Mouse (Mus musculus) mouse trophoblast stem cell (cell line): ENCODE measurements at regions not wholly inside any gene's neighbourhood (a gene's known extent, or its start where the extent isn't known, plus 50 kb on each side); places are given as distances from the start of the nearest gene placed in this dataset.

Experiments used
- in situ Hi-C, 2 experiments: fragments of 300-500 bp; cut with MseI, MboI; formaldehyde crosslinking; loops; 2 replicates in 1 of 2; 3 replicates in 1 of 2; pipeline ENCODE4 v1.15.1; 2025

DNA sequence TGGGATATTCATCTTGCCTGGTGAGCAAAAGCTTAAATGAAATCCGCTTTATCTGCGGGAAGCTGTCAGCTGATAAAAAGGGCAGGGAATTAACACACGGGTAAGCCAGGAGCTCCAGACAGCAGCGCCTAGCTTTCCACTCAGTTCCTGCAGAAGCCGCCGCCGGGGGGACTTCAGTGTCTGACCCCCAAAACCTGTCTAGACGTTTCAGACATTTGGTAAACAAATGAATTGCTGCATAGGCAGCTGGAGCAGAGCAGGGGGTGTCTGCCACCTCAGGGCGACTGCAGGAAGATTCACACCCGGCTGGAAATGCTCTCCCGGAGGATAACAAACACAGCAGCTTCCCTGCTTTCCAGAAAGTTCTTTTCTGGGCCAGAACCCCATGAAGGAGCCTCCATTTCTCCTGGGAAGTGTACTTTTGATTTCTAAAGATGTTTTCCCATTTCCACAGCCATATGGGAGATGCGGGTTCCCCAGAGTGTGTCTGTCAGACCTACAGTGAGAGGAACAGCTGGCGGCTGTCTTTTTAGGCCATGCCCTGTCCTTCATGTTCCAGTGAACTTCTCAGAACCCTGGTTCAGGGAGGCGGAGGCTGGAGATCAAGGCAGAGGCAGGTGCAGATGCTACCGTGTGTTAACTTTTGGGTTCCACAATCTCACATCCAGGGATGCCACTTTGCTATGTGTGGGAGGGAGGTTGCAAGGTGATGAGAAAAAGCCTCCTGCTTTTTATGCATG, 58.7 kb upstream of the Pmepa1 start:
- in situ Hi-C loops, result no loop called here

DNA sequence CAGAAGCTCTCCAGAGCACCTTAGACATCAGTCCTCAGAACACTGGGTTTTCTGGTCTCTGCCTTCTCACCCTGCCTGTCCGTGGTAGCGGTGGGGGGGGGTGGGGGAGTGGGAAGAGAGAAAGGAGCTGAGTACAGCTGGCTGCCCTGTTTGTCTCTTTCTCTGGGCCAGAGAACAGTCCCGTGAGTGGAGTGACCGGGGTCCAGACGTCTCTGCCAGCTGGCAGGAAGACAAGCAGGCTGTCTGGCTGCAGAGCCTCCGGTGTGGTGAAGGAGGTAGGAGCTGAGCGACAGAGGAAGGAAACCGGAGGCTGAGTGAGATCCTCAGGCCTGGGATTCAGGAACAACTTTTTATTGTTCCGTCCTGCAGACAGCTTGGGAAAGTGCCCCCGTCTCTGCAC, 59.5 kb upstream of the Pmepa1 start:
- in situ Hi-C loops, result no loop called here

DNA sequence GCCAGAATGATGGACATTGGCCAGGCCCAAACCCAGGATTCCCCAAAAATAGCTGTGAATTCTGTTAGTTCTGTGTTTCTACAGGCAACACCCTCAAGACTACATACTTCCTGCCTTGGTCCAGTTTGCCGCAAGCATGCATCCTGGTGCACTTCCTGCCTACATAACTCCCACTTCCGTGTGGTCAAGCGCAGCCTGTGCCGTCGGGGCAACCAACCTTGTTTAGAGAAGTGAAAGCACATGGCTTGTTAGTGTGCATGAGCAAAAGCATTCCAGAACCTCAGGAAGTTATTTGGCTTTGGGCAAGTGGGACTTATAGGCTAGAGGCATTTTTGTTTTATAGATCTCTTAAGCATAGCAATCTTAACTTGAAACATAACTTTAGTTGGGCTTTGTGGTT, 61.3 kb upstream of the Pmepa1 start:
- in situ Hi-C loops, result no loop called here

DNA sequence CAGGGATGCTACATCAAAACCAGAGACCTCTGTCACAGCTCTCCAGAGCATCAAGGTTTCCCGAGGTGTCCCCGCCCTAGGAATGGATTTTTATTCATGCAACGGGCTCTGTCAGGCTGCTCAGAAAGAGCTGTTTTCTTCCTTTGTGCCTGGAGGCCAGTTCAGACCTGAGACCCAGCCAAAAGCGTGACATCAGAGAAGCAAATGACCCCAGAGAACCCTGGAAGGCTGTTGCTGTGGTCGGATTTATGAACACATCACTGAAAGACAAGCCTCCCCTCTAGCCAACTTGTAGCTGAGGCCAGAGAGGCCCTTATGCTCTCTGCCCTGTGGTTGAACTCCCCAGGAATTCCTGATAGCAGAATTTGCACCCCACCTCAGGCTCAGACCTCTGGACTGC, 62.3 kb upstream of the Pmepa1 start:
- in situ Hi-C loops, result no loop called here

DNA sequence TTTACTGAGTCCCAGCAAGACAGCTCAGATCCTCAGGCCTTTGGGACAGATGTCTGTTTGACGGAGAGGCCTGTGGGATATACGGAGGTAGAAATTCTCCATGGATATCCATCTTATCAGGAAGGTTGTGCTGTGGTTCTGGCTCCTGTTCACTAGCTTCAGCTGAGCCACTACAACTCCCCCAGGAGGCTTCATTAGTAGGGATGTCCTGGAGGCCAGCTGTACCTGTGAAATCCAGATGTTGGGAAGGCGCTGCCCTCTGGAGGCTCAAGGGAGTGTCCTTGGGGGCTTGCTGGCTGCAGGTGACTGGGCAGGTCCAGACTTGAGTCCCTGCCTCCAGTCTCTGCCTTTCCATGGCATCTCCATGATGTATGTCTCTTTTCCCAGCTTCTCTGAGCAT, 62.9 kb upstream of the Pmepa1 start:
- in situ Hi-C loops, result no loop called here

DNA sequence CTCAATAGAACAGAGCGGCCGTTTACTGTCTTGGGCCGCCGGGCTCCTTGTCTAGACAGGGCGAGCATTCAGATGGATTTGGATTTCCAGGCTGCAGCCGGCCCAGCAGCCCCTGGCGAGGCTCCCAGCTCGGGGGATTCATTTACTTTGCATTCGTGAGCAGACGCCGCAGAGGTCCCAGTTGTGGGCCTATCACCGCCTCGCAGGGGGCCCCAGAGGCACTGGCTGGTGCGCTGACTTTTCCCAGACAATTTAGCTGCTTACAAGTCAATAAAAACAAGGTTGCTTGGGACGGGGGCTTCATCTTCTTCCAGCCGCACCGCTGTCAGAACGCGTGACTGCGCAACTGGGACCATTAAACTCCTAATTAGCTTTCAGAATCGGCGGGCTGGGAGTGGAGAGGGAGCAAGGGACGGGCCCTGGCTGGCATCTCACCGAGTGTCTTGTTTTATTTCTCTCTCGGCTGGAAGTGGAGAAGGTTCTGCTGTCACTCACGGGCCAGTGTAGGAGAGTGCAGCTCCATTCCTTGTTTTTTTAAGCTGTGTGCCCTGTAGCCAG, 63.8 kb upstream of the Pmepa1 start:
- in situ Hi-C loops, result no loop called here

DNA sequence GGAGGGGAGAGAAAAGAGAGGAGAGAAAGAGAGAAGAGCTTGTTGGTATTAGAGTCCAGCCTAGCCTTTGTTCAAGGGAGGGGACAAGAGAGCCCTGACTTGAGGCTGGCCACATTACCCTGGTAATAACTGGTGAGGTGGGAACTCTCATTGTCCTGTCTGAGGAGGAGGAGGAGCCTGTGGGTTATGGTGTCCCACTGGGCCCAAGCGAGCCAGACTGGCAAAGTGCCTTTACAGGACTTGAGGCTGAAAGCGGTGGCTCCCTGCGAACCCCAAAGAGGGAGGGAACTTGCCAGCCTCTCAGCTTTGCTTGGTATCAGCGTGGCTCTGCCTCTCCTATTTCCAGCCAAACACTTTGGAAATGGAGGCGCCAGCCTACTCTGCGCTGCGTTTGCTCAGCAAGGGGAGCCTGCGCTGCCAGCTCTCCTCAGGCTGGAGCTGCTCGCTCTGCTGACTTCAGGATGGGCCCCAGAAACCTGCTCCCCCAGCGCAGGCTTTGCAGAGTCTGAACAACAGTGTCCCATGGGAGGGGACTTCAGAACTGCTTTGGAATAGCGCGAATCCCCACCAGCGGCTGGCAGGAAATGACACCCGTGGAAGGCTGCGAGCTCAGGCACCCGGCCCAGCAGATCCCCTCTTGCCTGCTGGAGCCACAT, 66.4 kb upstream of the Pmepa1 start:
- in situ Hi-C loops, result no loop called here

DNA sequence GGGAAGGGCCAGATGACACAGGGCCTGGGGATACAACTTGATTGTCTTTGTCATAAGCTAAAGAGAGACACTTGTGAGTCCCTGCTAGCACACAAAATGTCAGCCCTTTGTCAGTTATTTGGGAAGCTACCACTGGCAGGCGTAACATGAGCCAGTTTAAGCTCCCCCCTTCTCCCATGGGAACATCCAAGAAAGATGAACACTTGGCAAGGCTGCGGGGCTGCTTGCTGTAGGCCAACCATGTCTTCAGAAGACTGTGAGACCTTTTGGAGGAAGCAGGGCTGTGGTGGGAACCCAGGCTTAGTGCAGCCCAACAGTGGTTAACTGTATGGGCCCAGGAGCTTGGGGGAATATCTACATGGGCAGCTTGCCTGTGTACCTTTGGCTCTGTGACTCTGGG, 67.3 kb upstream of the Pmepa1 start:
- in situ Hi-C loops, result no loop called here

DNA sequence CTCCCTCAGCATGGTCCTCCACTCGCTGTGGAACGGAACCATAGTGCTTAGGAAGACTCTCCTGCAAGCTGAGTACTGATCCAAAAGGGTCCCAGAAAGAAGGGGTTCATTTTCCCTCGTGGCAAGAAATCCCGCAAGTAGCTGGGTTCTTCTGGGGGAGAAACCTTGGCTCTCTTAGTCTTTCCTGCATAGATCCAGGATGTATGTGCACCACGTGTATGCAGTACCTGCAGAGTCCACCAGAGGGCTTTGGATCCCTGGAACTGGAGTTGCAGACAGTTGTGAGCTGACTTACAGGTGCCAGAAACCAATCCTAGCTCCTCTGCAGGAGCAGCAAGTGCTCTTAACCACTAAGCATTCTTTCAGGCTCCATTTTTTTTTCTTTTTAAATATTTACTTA, 67.9 kb upstream of the Pmepa1 start:
- in situ Hi-C loops, result no loop called here

DNA sequence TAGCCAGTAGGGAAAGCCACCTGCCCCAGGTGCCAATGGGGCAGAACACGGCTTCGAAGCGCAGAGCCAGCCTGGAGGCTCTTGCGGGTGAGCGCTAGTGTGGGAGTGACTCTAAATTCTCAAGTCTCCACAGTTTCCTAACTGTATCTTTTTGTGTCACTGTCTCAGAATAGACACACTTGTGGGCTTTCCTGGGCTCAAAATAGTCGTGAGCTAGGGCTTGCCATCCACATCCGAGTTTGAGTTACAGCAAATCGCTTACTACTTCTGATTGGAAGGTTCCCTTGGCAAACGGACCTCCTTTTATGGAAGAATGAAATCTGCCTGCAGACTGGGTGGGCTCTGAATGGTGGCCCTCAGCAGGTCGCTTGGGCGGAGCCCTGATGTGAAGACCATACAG, 71.0 kb upstream of the Pmepa1 start:
- in situ Hi-C loops, result no loop called here

DNA sequence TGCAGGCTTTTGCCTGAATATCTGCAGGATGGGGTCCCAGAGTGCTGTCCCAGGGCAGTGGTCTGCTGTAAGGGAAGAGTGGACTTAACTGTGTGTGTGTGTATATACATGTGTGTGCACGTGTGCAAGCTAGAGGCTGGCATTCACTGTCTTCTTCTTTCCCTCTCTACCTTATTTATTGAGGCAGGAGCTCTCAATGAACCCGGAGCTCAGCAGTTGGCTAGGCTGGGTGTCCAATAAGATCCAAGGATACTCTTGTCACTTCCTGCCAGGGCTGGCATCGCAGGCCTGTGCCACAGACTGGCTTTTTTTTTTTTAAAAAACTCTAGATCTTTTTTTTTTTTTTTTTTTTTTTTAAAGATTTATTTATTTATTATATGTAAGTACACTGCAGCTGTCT, 72.4 kb upstream of the Pmepa1 start:
- in situ Hi-C loops, result no loop called here

DNA sequence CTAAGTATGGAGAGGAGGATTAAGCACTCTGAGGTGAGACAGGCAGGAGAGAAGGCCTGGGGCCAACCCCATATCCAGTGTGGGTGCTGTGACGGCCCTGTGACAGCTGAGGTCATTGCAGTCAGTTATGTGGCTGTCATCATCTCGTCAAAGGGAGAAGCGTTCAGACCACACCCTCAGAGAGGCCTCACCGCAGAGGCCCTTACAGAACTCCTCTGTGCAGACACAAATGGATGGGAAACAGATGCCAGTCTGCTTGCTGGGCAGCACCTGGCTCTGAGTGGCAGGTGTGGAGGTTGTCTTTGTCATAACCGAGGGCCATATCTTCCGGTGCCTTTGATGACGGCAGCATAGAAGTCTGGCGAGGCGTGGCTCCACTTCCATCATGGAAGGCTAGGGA, 73.2 kb upstream of the Pmepa1 start:
- in situ Hi-C loops, result no loop called here

DNA sequence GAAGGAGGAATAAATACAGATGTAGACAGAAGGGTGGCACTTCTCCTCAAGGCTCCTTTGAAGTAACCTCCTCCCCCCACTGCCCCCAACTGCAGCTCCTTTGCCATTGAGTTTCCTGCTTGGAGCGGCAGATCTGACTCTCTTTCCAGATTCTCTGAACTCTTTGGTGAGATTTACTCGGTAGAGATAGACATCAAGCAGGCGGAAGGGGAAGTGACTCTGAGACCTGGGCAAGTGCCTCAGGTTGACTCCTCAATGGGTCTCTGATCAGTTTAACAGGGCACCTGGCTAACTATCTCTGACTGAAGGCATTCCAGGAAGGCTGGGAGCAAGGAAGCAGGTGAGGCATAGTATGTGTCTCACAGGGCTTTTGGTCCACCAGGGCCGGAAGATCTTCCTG, 73.6 kb upstream of the Pmepa1 start:
- in situ Hi-C loops, result no loop called here

DNA sequence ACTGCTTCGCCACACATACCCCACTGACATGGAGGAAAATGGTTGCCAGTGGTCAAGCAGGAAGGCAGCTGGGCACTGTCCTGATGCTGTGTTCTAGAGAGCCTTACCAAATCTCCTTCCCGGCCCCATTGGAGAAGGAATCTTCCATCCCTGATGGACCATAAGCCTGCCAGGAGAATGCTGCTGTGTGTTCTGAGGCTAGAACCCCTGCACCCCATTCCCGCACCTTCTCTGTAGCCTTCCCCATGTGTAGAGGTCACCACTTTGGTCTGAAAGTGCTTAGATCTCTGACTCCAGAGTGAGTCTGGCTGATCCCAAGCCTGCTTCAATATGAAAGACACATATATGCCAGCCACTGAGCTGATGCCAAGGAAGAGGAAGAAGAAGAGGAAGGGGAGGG, 74.1 kb upstream of the Pmepa1 start:
- in situ Hi-C loops, result no loop called here

DNA sequence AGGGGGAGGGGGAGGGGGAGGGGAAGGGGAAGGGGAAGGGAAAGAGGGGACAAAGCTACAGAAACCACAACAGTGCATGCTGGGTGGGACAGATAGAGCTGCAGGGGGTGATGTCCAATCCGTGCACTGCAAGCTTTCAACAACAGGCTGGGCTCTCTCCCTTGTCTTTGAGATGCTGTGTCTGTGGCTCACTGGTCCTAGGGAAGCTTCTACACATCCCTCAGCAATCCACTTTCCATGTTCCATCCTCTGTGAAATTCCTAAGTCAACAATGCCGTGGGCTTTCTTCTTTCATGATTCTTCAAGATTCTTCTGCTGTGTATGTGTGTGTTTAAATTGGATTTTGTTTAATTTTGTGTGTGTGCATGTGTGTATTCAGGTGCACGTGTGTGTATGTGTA, 74.5 kb upstream of the Pmepa1 start:
- in situ Hi-C loops, result no loop called here

DNA sequence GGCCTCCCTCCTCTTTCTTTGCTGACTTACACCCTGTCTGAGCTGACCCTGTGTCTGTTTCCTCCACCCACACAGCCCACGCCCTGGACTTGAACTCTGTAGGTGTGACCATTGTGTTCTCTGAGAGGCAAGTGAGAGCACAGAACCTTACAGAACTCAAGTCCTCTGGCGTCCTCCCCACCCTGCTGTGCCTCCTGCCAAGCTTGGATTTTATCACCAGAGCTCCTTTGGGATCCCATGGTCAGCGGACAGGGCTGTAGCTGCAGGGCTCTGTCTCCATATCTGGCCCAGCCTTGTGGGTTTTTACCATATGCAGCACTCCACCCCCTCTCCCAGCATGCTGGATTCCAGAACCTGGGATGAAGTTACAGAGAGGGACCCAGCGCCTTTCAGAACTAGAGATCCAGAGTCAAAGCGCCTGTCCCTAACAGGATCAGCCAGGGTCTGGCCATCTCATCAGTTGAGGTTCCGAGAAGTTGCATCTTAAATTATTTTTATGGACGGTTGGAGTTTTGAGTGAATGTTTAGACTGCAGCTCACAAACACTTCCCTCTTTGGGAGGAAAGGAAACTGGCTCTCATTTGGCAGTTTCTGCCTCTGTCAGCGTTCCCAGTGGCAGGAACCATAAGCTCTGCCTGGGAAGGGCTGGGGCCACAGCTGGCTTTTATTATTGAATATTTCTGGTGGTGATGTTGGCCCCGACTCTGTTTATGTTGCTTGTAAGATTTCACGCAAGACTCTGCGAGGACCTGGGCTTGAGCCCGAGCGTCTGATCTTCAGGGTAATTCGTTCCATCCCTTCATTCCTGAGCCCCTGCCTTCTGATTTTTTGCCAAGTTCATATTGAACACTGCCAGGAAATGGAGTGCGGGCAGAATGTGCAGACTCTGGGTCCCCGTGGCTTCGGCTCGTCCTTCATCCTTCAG, 75.8 kb upstream of the Pmepa1 start:
- in situ Hi-C loops, result no loop called here

DNA sequence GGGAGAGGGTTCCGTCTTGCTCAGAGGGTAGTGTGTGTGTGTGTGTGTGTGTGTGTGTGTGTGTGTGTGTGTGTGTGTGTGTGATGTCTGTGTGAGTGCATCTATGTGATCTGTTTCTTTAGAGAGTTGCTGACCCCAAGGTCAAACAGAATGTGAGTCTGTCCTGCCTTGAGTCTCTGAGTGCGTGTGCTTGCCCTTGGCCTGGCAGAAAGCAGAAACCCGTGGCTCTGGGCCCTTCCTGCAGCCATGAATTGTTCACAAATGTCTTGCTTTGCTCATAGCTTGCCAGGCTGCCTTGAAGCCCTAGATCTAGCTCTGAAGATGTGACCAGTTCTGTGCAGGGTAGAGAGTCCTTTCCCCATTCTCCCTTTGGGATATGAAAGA, 76.4 kb upstream of the Pmepa1 start:
- in situ Hi-C loops, result no loop called here

DNA sequence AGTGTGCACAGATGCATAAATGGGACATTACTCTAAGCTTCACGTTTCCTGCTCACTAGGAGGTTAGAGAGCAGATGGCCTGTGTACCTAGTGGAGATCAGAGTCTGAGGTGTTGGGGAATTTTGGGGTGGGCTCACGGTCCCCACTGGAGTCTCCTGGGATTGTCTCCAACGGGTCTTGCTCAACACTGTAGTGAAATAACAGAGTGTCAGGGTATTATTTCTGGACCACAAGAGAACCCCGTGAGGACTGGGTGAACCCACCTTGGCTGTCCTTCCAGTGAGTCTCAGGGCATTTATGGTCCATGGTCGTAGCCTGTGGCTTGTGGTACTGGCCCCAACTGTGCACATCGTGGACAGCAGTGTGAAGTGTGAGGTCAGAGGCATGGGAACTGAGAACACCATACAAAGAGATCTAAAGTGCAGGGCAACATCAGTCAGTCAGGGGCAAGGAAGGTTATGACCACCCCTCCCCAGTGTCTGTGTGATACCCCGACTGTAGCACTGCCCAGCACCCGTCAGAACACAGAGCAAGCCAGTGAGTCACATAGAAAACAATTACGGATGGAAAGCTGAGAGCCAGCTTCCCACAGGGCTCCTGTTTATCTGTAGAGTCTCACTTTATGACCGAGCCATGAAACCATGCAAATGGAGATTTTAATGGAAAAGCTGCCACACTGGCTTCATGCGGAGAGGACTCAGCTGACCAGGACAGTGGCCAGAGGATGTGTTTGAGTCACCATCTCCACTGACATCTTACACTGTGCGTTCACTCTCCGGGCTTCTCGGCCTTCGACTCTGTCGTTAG, 77.3 kb upstream of the Pmepa1 start:
- in situ Hi-C loops, result no loop called here

DNA sequence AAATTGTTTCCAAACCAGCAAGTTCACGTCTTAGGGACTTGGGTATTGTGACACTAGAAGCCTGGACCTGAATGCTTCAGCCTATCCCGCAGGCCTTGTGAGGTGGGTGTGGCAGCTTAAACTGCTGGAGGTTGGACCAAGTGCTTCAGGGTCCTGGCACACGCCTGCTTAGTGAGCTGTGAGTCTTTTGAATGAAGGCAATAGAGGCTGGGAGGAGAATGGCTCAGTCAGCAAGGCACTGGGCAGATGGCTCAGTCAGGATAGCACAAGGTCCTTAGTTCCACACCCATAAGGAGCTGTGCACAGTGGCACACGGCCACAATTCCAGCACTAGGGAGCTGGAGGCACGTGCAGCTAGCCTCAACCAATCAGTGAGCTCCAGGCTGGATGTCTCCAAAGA, 80.5 kb upstream of the Pmepa1 start:
- in situ Hi-C loops, result no loop called here

DNA sequence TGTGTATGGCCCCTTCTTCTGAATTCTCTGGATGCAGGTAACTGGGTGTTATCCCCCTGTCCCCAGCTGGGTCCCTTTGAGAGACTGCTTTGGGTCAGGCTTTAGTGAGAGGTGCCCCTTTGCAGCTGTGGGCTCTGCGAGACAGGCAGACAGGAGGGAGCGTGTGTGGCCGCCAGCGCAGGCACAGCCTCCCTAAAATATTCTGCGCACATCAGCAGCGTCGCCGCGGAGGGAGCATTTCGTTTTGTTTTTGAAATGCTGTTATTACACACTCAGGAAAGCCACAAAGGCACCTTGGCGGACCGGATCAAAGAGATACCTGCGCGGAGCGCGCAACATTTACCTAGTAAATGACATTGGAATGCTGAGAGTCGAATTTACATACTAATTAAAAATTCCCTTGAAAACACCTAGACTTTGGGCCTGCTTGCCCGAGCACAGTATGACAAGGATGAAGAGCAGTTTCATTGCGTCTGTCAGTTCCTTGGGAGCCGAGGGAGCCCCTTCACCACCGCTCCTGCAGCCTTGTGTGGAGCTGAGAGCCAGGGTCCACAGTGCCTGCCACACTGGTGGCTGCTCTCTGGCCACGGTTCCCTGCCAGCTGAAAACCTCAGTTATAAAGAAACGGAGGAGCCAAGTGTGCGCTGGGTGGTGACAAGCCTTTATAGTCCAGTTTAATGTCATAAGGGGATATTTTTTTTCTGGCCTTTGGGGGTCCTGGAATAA, 89.3 kb upstream of the Pmepa1 start:
- in situ Hi-C loops, result no loop called here

DNA sequence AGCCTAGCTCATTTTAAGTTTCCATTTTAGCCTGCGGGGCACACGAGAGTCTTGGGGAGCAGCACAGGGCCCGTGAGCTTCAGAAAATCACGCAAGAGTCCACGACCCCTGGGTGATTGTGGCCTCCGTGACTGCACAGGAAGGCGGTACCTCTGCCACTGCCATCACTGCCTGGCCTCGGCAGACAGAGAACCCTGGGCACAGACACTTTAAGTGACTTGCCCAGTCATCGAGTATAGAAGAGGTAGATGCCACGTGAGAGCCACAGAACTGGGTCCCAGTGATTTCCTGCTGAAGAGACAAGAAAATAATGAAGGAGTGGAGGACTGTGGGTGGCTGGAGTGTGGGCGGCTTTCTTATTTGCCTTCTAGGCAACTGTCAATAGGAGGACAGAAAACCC, 90.4 kb upstream of the Pmepa1 start:
- in situ Hi-C loops, result no loop called here
